Mouse (Mus musculus) midbrain, embryonic 13.5 days (tissue): ENCODE measurements at regions not wholly inside any gene's neighbourhood (a gene's known extent, or its start where the extent isn't known, plus 50 kb on each side); places are given as distances from the start of the nearest gene placed in this dataset.

Experiments used
- ATAC-seq: fragments of 200-750 bp; cut with Nextera tagmentation; 2 replicates; pipeline ENCODE4 v1.8.0; 2017; ENCODE audit warnings: mild to moderate bottlenecking, moderate TSS enrichment, moderate library complexity
- H3K27ac ChIP-seq: fragments of 300-500 bp; sonication (generic); 2 replicates; pipeline ENCODE4 v1.5.1; 2015; ENCODE audit warnings: inconsistent platforms, mild to moderate bottlenecking, moderate library complexity
- H3K27me3 ChIP-seq: fragments of 300-500 bp; sonication (generic); 2 replicates; pipeline ENCODE4 v1.6.1; 2015; ENCODE audit warnings: mild to moderate bottlenecking, inconsistent platforms
- H3K36me3 ChIP-seq: fragments of 300-500 bp; sonication (generic); 2 replicates; pipeline ENCODE4 v1.6.1; 2015; ENCODE audit warnings: mild to moderate bottlenecking, inconsistent platforms
- H3K4me1 ChIP-seq: fragments of 300-500 bp; sonication (generic); replicated peaks from 2 replicates; pipeline ENCODE4 v1.6.1; 2015; ENCODE audit warnings: inconsistent platforms
- H3K4me2 ChIP-seq: fragments of 300-500 bp; sonication (generic); replicated peaks from 2 replicates; pipeline ENCODE4 v1.6.1; 2015; ENCODE audit warnings: moderate library complexity, mild to moderate bottlenecking, inconsistent platforms
- H3K4me3 ChIP-seq: fragments of 300-500 bp; sonication (generic); replicated peaks from 2 replicates; pipeline ENCODE4 v1.5.1; 2015; ENCODE audit warnings: mild to moderate bottlenecking, inconsistent platforms
- H3K9ac ChIP-seq: fragments of 300-500 bp; sonication (generic); replicated peaks from 2 replicates; pipeline ENCODE4 v1.6.1; 2015; ENCODE audit warnings: mild to moderate bottlenecking, inconsistent platforms
- H3K9me3 ChIP-seq: fragments of 300-500 bp; sonication (generic); 2 replicates; pipeline ENCODE4 v1.6.1; 2016; ENCODE audit warnings: mild to moderate bottlenecking, inconsistent platforms
- WGBS: fragments of 180-500 bp; shearing (Covaris S2); methylation state at CpG from one replicate; pipeline ENCODE4 v1.1.7; 2015; 5-methylcytosine and 5-hydroxymethylcytosine counted together

- H3K4me2 ChIP-seq: no peak overlapping the region
- WGBS: 92% methylated on average over 6 of the region's 6 CpGs
- no peak overlapping the region for H3K9ac ChIP-seq
- no peaks in the 10 kb centered on the region for H3K36me3 ChIP-seq
- no peak overlapping the region for H3K27ac ChIP-seq
- H3K9me3 ChIP-seq: no peaks in the 10 kb centered on the region
- H3K27me3 ChIP-seq: peaks cover 5% of the 10 kb centered on the region
- H3K4me3 ChIP-seq: no peak overlapping the region
- no peak for ATAC-seq
- no peaks in the 10 kb centered on the region for H3K4me1 ChIP-seq
These were observed 153.3 kb upstream of the Irx3 start for GRCm38 (mm10) chr8:91955170-91955569.

- no peak for ATAC-seq
- no peak overlapping the region for H3K4me3 ChIP-seq
- H3K36me3 ChIP-seq: no peaks in the 10 kb centered on the region
- no peak overlapping the region for H3K9ac ChIP-seq
- no peak overlapping the region for H3K27ac ChIP-seq
- no peaks in the 10 kb centered on the region for H3K9me3 ChIP-seq
- WGBS: 83% methylated on average over 4 of the region's 4 CpGs
- H3K4me1 ChIP-seq: no peaks in the 10 kb centered on the region
- H3K4me2 ChIP-seq: no peak overlapping the region
- peaks cover 5% of the 10 kb centered on the region for H3K27me3 ChIP-seq
These were observed 151.1 kb upstream of the Irx3 start for GRCm38 (mm10) chr8:91952981-91953380.

GRCm38 (mm10) chr8:91949110-91949509, 147.2 kb upstream of the Irx3 start:
- Histone ChIP-seq H3K27me3 (peaks cover 6% of the 10 kb centered on the region; the same call in 1 of the 2 replicates), H3K4me2 (no peak overlapping the region), H3K4me3 (no peak overlapping the region), H3K36me3 (no peaks in the 10 kb centered on the region), H3K27ac (no peak overlapping the region), H3K4me1 (0 out of 2 replicates have a peak, but pooled peaks cover 3% of the 10 kb centered on the region), H3K9ac (no peak overlapping the region), H3K9me3 (no peaks in the 10 kb centered on the region)
- no peak for ATAC-seq
- 80% methylated on average over 9 of the region's 9 CpGs for WGBS

- H3K4me3 ChIP-seq: no peak overlapping the region
- no peak for ATAC-seq
- H3K4me2 ChIP-seq: no peak overlapping the region
- no peaks in the 10 kb centered on the region for H3K9me3 ChIP-seq
- H3K9ac ChIP-seq: no peak overlapping the region
- WGBS: 67% methylated on average over 18 of the region's 18 CpGs
- H3K36me3 ChIP-seq: no peaks in the 10 kb centered on the region
- peaks cover 12% of the 10 kb centered on the region; the same call in 1 of the 2 replicates for H3K27me3 ChIP-seq
- H3K4me1 ChIP-seq: 0 out of 2 replicates have a peak, but pooled peaks cover 3% of the 10 kb centered on the region
- H3K27ac ChIP-seq: no peak overlapping the region
These were observed 146.5 kb upstream of the Irx3 start for GRCm38 (mm10) chr8:91948173-91948940.

- H3K4me2 ChIP-seq: no peak overlapping the region
- no peaks in the 10 kb centered on the region for H3K36me3 ChIP-seq
- no peak overlapping the region for H3K4me3 ChIP-seq
- H3K4me1 ChIP-seq: peaks cover 10% of the 10 kb centered on the region; the same call in 1 of the 2 replicates
- H3K27me3 ChIP-seq: peaks cover 14% of the 10 kb centered on the region; the same call in 1 of the 2 replicates
- H3K27ac ChIP-seq: no peak overlapping the region
- no peaks in the 10 kb centered on the region for H3K9me3 ChIP-seq
- WGBS: 19% methylated on average over 5 of the region's 5 CpGs
- no peak overlapping the region for H3K9ac ChIP-seq
- no peak for ATAC-seq
These were observed 139.1 kb upstream of the Irx3 start for GRCm38 (mm10) chr8:91941005-91941404.

- Histone ChIP-seq H3K27ac (no peak overlapping the region), H3K4me3 (no peak overlapping the region), H3K36me3 (no peaks in the 10 kb centered on the region), H3K4me2 (no peak overlapping the region), H3K9ac (no peak overlapping the region), H3K27me3 (no peaks in the 10 kb centered on the region; the same call in 1 of the 2 replicates), H3K9me3 (no peaks in the 10 kb centered on the region), H3K4me1 (peaks cover 6% of the 10 kb centered on the region; the same call in 1 of the 2 replicates)
- 53% methylated on average over 2 of the region's 2 CpGs for WGBS
- ATAC-seq: no peak
These were observed 135.4 kb upstream of the Irx3 start for GRCm38 (mm10) chr8:91937227-91937626.

- no peak for ATAC-seq
- WGBS: 77% methylated on average over 4 of the region's 4 CpGs
- Histone ChIP-seq H3K4me1 (no peaks in the 10 kb centered on the region), H3K36me3 (no peaks in the 10 kb centered on the region), H3K27ac (no peak overlapping the region), H3K27me3 (peaks cover 9% of the 10 kb centered on the region; the same call in 1 of the 2 replicates), H3K9ac (no peak overlapping the region), H3K9me3 (no peaks in the 10 kb centered on the region), H3K4me2 (no peak overlapping the region), H3K4me3 (no peak overlapping the region)
These were observed 128.7 kb upstream of the Irx3 start for GRCm38 (mm10) chr8:91930520-91930919.

GRCm38 (mm10) chr8:91925968-91926524, 124.2 kb upstream of the Irx3 start:
- Histone ChIP-seq H3K27me3 (peaks cover 10% of the 10 kb centered on the region; the same call in 1 of the 2 replicates), H3K27ac (no peak overlapping the region), H3K4me1 (no peaks in the 10 kb centered on the region), H3K9ac (no peak overlapping the region), H3K4me3 (no peak overlapping the region), H3K36me3 (no peaks in the 10 kb centered on the region), H3K4me2 (no peak overlapping the region), H3K9me3 (no peaks in the 10 kb centered on the region)
- 79% methylated on average over 8 of the region's 8 CpGs for WGBS
- ATAC-seq: no peak

GRCm38 (mm10) chr8:91924152-91924551, 122.3 kb upstream of the Irx3 start:
- 92% methylated on average over 4 of the region's 4 CpGs for WGBS
- no peaks in the 10 kb centered on the region for H3K4me1 ChIP-seq
- no peak overlapping the region for H3K27ac ChIP-seq
- H3K36me3 ChIP-seq: no peaks in the 10 kb centered on the region
- H3K4me2 ChIP-seq: no peak overlapping the region
- no peak overlapping the region for H3K4me3 ChIP-seq
- no peak overlapping the region for H3K9ac ChIP-seq
- H3K27me3 ChIP-seq: peaks cover 9% of the 10 kb centered on the region; the same call in 1 of the 2 replicates
- H3K9me3 ChIP-seq: no peaks in the 10 kb centered on the region
- ATAC-seq: no peak

GRCm38 (mm10) chr8:91922211-91922874, 120.5 kb upstream of the Irx3 start:
- H3K9ac ChIP-seq: no peak overlapping the region
- H3K27ac ChIP-seq: no peak overlapping the region
- no peak overlapping the region for H3K4me3 ChIP-seq
- H3K4me1 ChIP-seq: no peaks in the 10 kb centered on the region
- WGBS: 84% methylated on average over 3 of the region's 3 CpGs
- H3K4me2 ChIP-seq: no peak overlapping the region
- H3K27me3 ChIP-seq: 0 out of 2 replicates have a peak, but pooled peaks cover 5% of the 10 kb centered on the region
- no peak for ATAC-seq
- H3K9me3 ChIP-seq: no peaks in the 10 kb centered on the region
- no peaks in the 10 kb centered on the region for H3K36me3 ChIP-seq

GRCm38 (mm10) chr8:91917834-91918233, 116.0 kb upstream of the Irx3 start:
- Histone ChIP-seq H3K4me3 (no peak overlapping the region), H3K4me1 (no peaks in the 10 kb centered on the region), H3K36me3 (no peaks in the 10 kb centered on the region), H3K9ac (no peak overlapping the region), H3K4me2 (no peak overlapping the region), H3K9me3 (no peaks in the 10 kb centered on the region), H3K27ac (no peak overlapping the region), H3K27me3 (0 out of 2 replicates have a peak, but pooled peaks cover 5% of the 10 kb centered on the region)
- 91% methylated on average over 5 of the region's 5 CpGs for WGBS
- no peak for ATAC-seq

GRCm38 (mm10) chr8:91913971-91914370, 112.1 kb upstream of the Irx3 start:
- Histone ChIP-seq H3K4me3 (no peak overlapping the region), H3K9me3 (no peaks in the 10 kb centered on the region), H3K27me3 (peaks cover 7% of the 10 kb centered on the region; the same call in 1 of the 2 replicates), H3K9ac (no peak overlapping the region), H3K36me3 (no peaks in the 10 kb centered on the region), H3K4me1 (peaks cover 6% of the 10 kb centered on the region; the same call in 1 of the 2 replicates), H3K27ac (no peak overlapping the region), H3K4me2 (no peak overlapping the region)
- 94% methylated on average over 5 of the region's 5 CpGs for WGBS
- ATAC-seq: no peak
